Mouse (Mus musculus) spleen, postnatal 14 days (tissue): ENCODE measurements around the gene Abr.

Experiments used
- DNase-seq, 2 experiments: peaks; one replicate each; pipeline ENCODE4 v3.0.0; 2021 to 2022; ENCODE audit warnings: low spot score in 2 of 2

Gene Abr

GRCm38 (mm10) chr11:76622152-76622565 lies at the start of gene Abr:
Abr (minus strand) TSS chr11:76622314.
- DNase-seq = peak in 1 of 2 experiments; percentile 7

GRCm38 (mm10) chr11:76667807-76668206 lies 45.7 kb upstream of the Abr start:
- no peak for DNase-seq

GRCm38 (mm10) chr11:76666002-76666649 lies 44.0 kb upstream of the Abr start:
- DNase-seq = no peak

GRCm38 (mm10) chr11:76661790-76662468 lies 39.8 kb upstream of the Abr start:
- DNase-seq = no peak

GRCm38 (mm10) chr11:76659138-76659930 lies 37.2 kb upstream of the Abr start:
- no peak for DNase-seq

GRCm38 (mm10) chr11:76657450-76657970 lies 35.4 kb upstream of the Abr start:
- DNase-seq = no peak

GRCm38 (mm10) chr11:76655106-76655505 lies 33.0 kb upstream of the Abr start:
- no peak for DNase-seq

GRCm38 (mm10) chr11:76652838-76653334 lies 30.8 kb upstream of the Abr start:
- no peak for DNase-seq

- no peak for DNase-seq
Observed at GRCm38 (mm10) chr11:76650862-76651560, 28.9 kb upstream of the Abr start.

GRCm38 (mm10) chr11:76647500-76647899 lies 25.4 kb upstream of the Abr start:
- peak; percentile 32 to 51 for DNase-seq

- no peak for DNase-seq
Observed at GRCm38 (mm10) chr11:76647062-76647461, 24.9 kb upstream of the Abr start.

GRCm38 (mm10) chr11:76645955-76646354 lies 23.8 kb upstream of the Abr start:
- DNase-seq = peak; percentile 48 to 76

GRCm38 (mm10) chr11:76645036-76645435 lies 22.9 kb upstream of the Abr start:
- no peak for DNase-seq

GRCm38 (mm10) chr11:76644257-76644656 lies 22.1 kb upstream of the Abr start:
- no peak for DNase-seq

GRCm38 (mm10) chr11:76640231-76640630 lies 18.1 kb upstream of the Abr start:
- no peak for DNase-seq

GRCm38 (mm10) chr11:76639269-76639985 lies 17.3 kb upstream of the Abr start:
- DNase-seq = no peak

- DNase-seq = no peak
Observed at GRCm38 (mm10) chr11:76630487-76630886, 8.4 kb upstream of the Abr start.

GRCm38 (mm10) chr11:76630023-76630422 lies 7.9 kb upstream of the Abr start:
- no peak for DNase-seq

- no peak for DNase-seq
Observed at GRCm38 (mm10) chr11:76628613-76629012, 6.5 kb upstream of the Abr start.

- no peak for DNase-seq
Observed at GRCm38 (mm10) chr11:76624881-76625280, 2.8 kb upstream of the Abr start.

- no peak for DNase-seq
Observed at GRCm38 (mm10) chr11:76624071-76624470, 2.0 kb upstream of the Abr start.
